Mouse (Mus musculus) liver, embryonic 12.5 days (tissue): ENCODE results near the gene Smim27. TPM values are rescaled to one million over a fixed set of nuclear protein-coding genes. Genes with fewer than 3 reads are reported as not detected.

Source experiments
- ATAC-seq: fragments of 200-750 bp; cut with Nextera tagmentation; 2 replicates; pipeline ENCODE4 v1.8.0; 2017; ENCODE audit warnings: moderate number of reproducible peaks, mild to moderate bottlenecking, moderate library complexity
- H3K27ac ChIP-seq: fragments of 300-500 bp; sonication (generic); 2 replicates; pipeline ENCODE4 v1.5.1; 2016; ENCODE audit warnings: mild to moderate bottlenecking
- H3K27me3 ChIP-seq: fragments of 300-500 bp; sonication (generic); replicated peaks from 2 replicates; pipeline ENCODE4 v1.6.1; 2016; ENCODE audit warnings: mild to moderate bottlenecking, moderate library complexity
- H3K36me3 ChIP-seq: fragments of 300-500 bp; sonication (generic); 2 replicates; pipeline ENCODE4 v1.6.1; 2016; ENCODE audit warnings: mild to moderate bottlenecking, moderate library complexity
- H3K4me1 ChIP-seq: fragments of 300-500 bp; sonication (generic); 2 replicates; pipeline ENCODE4 v1.6.1; 2016
- H3K4me2 ChIP-seq: fragments of 300-500 bp; sonication (generic); 2 replicates; pipeline ENCODE4 v1.6.1; 2016; ENCODE audit warnings: mild to moderate bottlenecking, moderate library complexity
- H3K4me3 ChIP-seq: fragments of 300-500 bp; sonication (generic); 2 replicates; pipeline ENCODE4 v1.5.1; 2016; ENCODE audit warnings: mild to moderate bottlenecking, moderate library complexity
- H3K9ac ChIP-seq: fragments of 300-500 bp; sonication (generic); 2 replicates; pipeline ENCODE4 v1.6.1; 2016; ENCODE audit warnings: mild to moderate bottlenecking, moderate library complexity
- H3K9me3 ChIP-seq: fragments of 300-500 bp; sonication (generic); replicated peaks from 2 replicates; pipeline ENCODE4 v1.6.1; 2016; ENCODE audit warnings: mild to moderate bottlenecking, moderate library complexity
- WGBS: fragments of 180-500 bp; shearing (Covaris S2); methylation state at CpG from one replicate; pipeline ENCODE4 v1.1.7; 2016; ENCODE audit not compliant: insufficient replicate concordance; 5-methylcytosine and 5-hydroxymethylcytosine counted together
- polyA plus RNA-seq: library from polyadenylated mRNA; unstranded; fragments of >200 nt; fragmentation: Nextera tagmentation; extraction: Ambion mirVana; gene quantifications from 2 replicates; pipeline ENCODE4 v1.2.1, GENCODE M21; 2016

Gene Smim27
- polyA plus RNA-seq, result 21.5 and 23.9 TPM in 2 replicates

GRCm38 (mm10) chr4:40269430-40270032 is at the start of gene Smim27, which contains the start of gene Topors:
TSS of gene Smim27 (plus strand) at chr4:40269579.
TSS of gene Topors (minus strand) at chr4:40269850.
- ATAC-seq, result peak; percentile 93
- WGBS, result under 1% methylated on average over 38 of the region's 38 CpGs
- Histone ChIP-seq H3K9me3 (no peaks in the 10 kb centered on the region), H3K36me3 (peaks cover 48% of the 10 kb centered on the region), H3K27ac (peak within 1 kb of the TSS; percentile 95), H3K4me3 (peak within 1 kb of the TSS; percentile 82), H3K4me2 (peak within 1 kb of the TSS; percentile 92), H3K4me1 (peaks cover 41% of the 10 kb centered on the region), H3K9ac (peak within 1 kb of the TSS; percentile 87), H3K27me3 (no peaks in the 10 kb centered on the region)

DNA sequence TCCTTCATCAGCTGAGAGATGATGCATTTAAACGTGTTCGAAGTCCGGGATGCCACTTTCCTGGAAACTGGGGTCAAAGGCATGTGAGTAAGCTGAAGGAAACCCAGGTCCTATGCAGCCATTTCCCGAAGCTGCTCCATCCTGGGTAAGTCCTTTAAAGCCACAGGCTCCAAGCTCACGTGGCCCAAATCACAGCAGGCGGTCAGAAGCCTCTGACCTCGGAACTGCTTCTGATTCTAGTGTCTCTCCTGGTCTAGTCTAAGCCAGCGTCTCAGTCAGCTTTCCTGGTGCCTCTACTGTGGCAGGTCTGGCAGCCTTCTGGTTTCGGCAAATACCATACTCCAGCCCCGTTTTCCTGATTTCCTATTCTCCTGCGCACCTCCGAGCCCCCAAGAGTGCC is 48.9 kb upstream of the Smim27 start:
- no peak overlapping the region for H3K27ac ChIP-seq
- no peak overlapping the region for H3K4me3 ChIP-seq
- H3K27me3 ChIP-seq, result peaks cover 21% of the 10 kb centered on the region; the same call in 1 of the 2 replicates
- WGBS, result 22% methylated on average over 12 of the region's 12 CpGs
- ATAC-seq, result no peak
- H3K4me1 ChIP-seq, result peaks cover 3% of the 10 kb centered on the region; the same call in 1 of the 2 replicates
- peak overlapping the region; percentile 33 for H3K4me2 ChIP-seq
- H3K9me3 ChIP-seq, result no peaks in the 10 kb centered on the region
- no peak overlapping the region for H3K9ac ChIP-seq
- no peaks in the 10 kb centered on the region; the same call in 1 of the 2 replicates for H3K36me3 ChIP-seq

- Histone ChIP-seq H3K27me3 (peaks cover 21% of the 10 kb centered on the region; the same call in 1 of the 2 replicates), H3K36me3 (no peaks in the 10 kb centered on the region; the same call in 1 of the 2 replicates), H3K9me3 (no peaks in the 10 kb centered on the region), H3K27ac (no peak overlapping the region), H3K4me1 (peaks cover 3% of the 10 kb centered on the region; the same call in 1 of the 2 replicates), H3K4me3 (no peak overlapping the region), H3K9ac (no peak overlapping the region), H3K4me2 (peak overlapping the region; percentile 33)
- ATAC-seq, result no peak
- WGBS, result 30% methylated on average over 14 of the region's 14 CpGs
Observed at GRCm38 (mm10) chr4:40221004-40221760, 48.2 kb upstream of the Smim27 start.

DNA sequence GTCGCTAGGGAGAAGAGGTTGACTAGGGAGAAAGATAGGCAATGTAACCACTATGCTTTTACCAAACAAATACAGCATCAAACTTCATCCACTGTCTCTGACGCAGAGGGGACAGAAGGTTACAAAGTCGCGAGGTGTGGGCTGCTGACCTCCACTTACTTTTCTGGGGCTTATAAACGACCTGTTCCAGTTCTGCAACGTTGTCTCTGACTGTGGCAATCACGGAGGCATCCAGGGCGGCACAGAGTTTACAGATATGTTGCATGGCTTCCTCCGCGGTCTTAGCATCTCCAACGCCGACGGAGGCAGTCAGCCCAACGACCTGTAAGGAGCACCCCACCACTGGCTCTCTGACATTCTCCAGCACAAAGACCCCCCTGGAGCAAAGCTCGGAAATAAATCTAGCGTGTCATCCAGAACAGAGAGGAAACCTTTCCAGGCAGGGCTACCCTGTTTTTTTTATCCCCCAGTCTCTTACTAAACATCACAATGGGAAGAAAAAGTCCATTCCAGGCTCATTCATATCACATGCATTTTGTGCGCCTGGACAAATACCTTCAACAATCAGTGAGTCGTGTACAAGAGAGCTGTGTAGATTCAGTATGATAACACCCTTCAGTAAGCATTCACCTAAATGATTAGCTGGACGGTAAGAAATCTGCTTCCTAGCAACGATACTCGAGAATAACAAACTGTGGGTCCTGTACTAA is 47.3 kb upstream of the Smim27 start:
- H3K4me2 ChIP-seq, result no peak overlapping the region
- WGBS, result 46% methylated on average over 21 of the region's 21 CpGs
- H3K27me3 ChIP-seq, result peaks cover 21% of the 10 kb centered on the region; the same call in 1 of the 2 replicates
- H3K4me3 ChIP-seq, result no peak overlapping the region
- no peak overlapping the region for H3K9ac ChIP-seq
- no peak for ATAC-seq
- H3K36me3 ChIP-seq, result no peaks in the 10 kb centered on the region
- H3K27ac ChIP-seq, result no peak overlapping the region
- H3K9me3 ChIP-seq, result no peaks in the 10 kb centered on the region
- peaks cover 3% of the 10 kb centered on the region; the same call in 1 of the 2 replicates for H3K4me1 ChIP-seq

DNA sequence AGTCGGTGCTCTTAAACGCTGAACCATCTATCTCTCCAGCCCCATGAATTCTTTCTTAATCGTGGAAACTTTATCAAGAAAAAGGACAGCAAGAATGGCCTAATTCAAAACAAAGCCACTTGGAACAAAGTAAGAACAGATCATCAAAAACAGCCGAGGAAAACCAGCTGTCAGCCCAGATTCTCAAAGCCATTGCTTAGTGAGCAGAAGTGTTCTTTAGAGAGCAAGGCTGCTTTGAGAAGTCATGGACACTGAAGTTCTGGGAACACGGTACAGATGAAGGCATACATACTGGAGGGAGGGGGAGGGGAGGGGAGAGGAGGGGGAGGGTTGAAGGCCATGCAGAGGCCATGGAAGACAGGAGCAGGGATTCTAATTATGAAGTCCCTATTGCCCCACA is 43.3 kb upstream of the Smim27 start:
- H3K27ac ChIP-seq, result no peak overlapping the region
- peaks cover 12% of the 10 kb centered on the region; the same call in 1 of the 2 replicates for H3K27me3 ChIP-seq
- H3K4me1 ChIP-seq, result peaks cover under 1% of the 10 kb centered on the region; the same call in 1 of the 2 replicates
- H3K4me2 ChIP-seq, result no peak overlapping the region
- no peaks in the 10 kb centered on the region for H3K9me3 ChIP-seq
- no peaks in the 10 kb centered on the region for H3K36me3 ChIP-seq
- no peak overlapping the region for H3K4me3 ChIP-seq
- no peak overlapping the region for H3K9ac ChIP-seq
- no peak for ATAC-seq
- 60% methylated on average over 5 of the region's 5 CpGs for WGBS

GRCm38 (mm10) chr4:40227131-40227530 is 42.2 kb upstream of the Smim27 start:
- WGBS, result 76% methylated on average over 11 of the region's 11 CpGs
- H3K9me3 ChIP-seq, result no peaks in the 10 kb centered on the region
- 0 out of 2 replicates have a peak, but pooled peaks cover 2% of the 10 kb centered on the region for H3K27me3 ChIP-seq
- no peak overlapping the region for H3K4me2 ChIP-seq
- no peaks in the 10 kb centered on the region for H3K36me3 ChIP-seq
- no peak for ATAC-seq
- H3K4me1 ChIP-seq, result no peaks in the 10 kb centered on the region
- H3K4me3 ChIP-seq, result no peak overlapping the region
- H3K27ac ChIP-seq, result no peak overlapping the region
- H3K9ac ChIP-seq, result no peak overlapping the region

DNA sequence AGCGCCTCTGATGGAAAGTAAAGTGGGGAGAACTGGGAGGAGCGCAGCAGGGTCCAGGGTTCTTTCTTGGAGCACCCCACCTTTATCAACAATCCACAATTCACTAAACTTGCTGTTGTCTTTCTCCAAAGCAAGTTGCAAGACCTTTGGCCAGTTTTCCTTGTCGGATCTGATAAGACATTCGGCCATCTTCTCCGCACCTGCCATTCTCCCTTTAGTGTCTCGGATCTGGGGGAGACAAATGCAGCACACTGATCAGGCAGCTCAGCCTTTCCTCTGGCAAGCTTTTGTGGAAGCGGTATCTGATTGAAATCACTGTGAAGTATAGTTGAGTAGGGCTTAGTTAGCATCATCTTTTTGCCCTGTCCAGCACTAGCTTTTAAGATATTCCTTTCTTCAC is 41.5 kb upstream of the Smim27 start:
- Histone ChIP-seq H3K36me3 (no peaks in the 10 kb centered on the region), H3K4me1 (no peaks in the 10 kb centered on the region), H3K4me2 (no peak overlapping the region), H3K4me3 (no peak overlapping the region), H3K27me3 (no peaks in the 10 kb centered on the region), H3K9ac (no peak overlapping the region), H3K9me3 (no peaks in the 10 kb centered on the region), H3K27ac (no peak overlapping the region)
- ATAC-seq, result no peak
- 77% methylated on average over 7 of the region's 7 CpGs for WGBS

- Histone ChIP-seq H3K4me3 (no peak overlapping the region), H3K4me2 (no peak overlapping the region), H3K4me1 (no peaks in the 10 kb centered on the region), H3K27me3 (no peaks in the 10 kb centered on the region), H3K9ac (no peak overlapping the region), H3K36me3 (no peaks in the 10 kb centered on the region), H3K9me3 (no peaks in the 10 kb centered on the region), H3K27ac (no peak overlapping the region)
- no peak for ATAC-seq
- WGBS, result 74% methylated on average over 6 of the region's 6 CpGs
Observed at GRCm38 (mm10) chr4:40229723-40230122, 39.7 kb upstream of the Smim27 start.

DNA sequence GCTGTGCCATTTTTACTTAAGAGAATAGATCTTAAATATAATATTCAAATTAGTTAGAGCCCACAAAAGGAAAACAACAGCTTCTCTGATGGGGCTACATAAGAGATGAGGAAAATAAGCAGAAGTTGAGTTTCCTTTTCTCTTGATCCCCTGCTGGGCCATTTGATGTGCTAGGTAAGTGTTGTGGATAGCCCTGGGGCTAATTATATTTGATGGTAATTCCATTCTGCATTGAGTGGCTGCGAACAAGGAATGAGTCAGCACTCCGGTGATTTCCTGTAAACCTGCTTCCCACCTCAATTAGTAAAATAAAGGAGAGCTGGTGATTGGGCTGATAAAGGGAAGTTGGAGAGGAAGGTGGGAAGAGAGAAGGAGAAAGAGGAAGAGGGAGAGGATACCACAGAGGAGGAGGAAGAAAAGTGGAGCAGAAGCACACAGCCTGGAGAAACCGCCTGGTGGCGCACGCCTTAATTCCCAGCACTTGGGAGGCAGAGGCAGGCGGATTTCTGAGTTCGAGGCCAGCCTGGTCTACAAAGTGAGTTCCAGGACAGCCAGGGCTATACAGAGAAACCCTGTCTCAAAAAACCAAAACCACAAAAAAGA is 36.2 kb upstream of the Smim27 start:
- Histone ChIP-seq H3K36me3 (no peaks in the 10 kb centered on the region), H3K9me3 (no peaks in the 10 kb centered on the region), H3K27me3 (no peaks in the 10 kb centered on the region), H3K4me3 (no peak overlapping the region), H3K27ac (no peak overlapping the region), H3K4me1 (no peaks in the 10 kb centered on the region), H3K4me2 (no peak overlapping the region), H3K9ac (no peak overlapping the region)
- ATAC-seq, result no peak
- WGBS, result 68% methylated on average over 7 of the region's 7 CpGs

- H3K9me3 ChIP-seq, result no peaks in the 10 kb centered on the region
- H3K27me3 ChIP-seq, result no peaks in the 10 kb centered on the region
- H3K4me3 ChIP-seq, result no peak overlapping the region
- no peak overlapping the region for H3K27ac ChIP-seq
- peaks cover 9% of the 10 kb centered on the region for H3K4me1 ChIP-seq
- no peak for ATAC-seq
- H3K36me3 ChIP-seq, result no peaks in the 10 kb centered on the region
- WGBS, result 81% methylated on average over 6 of the region's 6 CpGs
- no peak overlapping the region for H3K9ac ChIP-seq
- H3K4me2 ChIP-seq, result no peak overlapping the region
Observed at GRCm38 (mm10) chr4:40234256-40234655, 35.1 kb upstream of the Smim27 start.

GRCm38 (mm10) chr4:40236829-40237228 is 32.5 kb upstream of the Smim27 start:
- H3K4me2 ChIP-seq, result no peak overlapping the region
- H3K4me1 ChIP-seq, result peaks cover 17% of the 10 kb centered on the region
- no peaks in the 10 kb centered on the region for H3K36me3 ChIP-seq
- H3K27ac ChIP-seq, result no peak overlapping the region
- WGBS, result 78% methylated on average over 4 of the region's 4 CpGs
- H3K9me3 ChIP-seq, result no peaks in the 10 kb centered on the region
- no peak overlapping the region for H3K9ac ChIP-seq
- no peaks in the 10 kb centered on the region for H3K27me3 ChIP-seq
- no peak overlapping the region for H3K4me3 ChIP-seq
- ATAC-seq, result no peak
